ENCODE assay signal across 8 mouse cellular contexts in the genomic region with DNA sequence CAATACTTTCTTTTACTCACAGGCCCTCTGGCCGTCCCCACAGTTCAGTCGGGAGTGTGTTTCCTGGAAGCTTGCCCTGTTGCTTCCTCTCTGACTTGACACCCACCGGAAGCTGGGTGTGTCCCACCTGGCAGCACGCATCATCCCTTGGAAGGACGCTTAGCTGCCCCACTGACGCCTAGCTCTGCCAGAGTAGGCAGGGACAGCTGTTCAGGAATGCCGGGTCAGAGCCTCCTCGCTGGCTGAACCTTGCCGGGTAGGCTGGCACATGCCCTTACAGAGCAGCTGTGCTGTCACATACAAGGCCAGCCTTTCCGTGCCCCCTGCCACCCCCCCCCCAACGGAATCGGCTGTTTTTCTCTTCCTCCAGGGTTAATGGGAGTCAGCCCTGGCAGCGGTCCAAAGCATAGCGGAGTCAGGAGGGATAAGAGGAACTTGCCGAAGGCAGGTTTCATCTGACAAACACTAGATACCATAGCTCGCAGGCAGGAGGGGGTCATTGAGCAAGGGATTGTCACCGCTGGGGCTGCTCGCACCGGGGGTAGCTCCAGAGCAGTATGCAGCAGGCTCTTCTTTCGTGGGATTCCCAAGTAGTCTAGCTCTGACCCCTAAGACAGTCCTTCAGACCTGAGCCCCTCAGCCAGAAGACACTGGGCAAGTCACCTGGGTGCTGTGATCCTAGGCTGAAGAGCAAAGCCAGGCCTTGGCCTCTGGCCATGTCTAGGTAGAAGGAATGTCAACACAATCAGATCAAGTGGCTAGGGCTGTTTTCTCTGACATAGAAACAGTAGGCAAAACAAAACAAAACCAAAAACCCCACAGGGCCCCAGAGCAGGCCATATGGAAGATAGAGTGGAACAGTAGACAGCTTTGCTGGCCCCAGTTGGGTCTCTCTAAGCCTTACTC. TPM values are rescaled to one million over a fixed set of nuclear protein-coding genes. Genes with fewer than 3 reads are reported as not detected.
DNase-seq lines count a peak whose midpoint lies in the region; ATAC-seq lines count a peak whose summit lies in the region.

No protein-coding gene starts in this region.

- WGBS in embryonic facial prominence, embryonic 13.5 days = 28% methylated on average over 20 of the region's 20 CpGs
- WGBS in heart, embryonic 13.5 days = 14% methylated on average over 20 of the region's 20 CpGs
- WGBS in kidney, embryonic 14.5 days = 33% methylated on average over 20 of the region's 20 CpGs

- H3K4me3 ChIP-seq in embryonic facial prominence, embryonic 13.5 days = no peak overlapping the region
- H3K4me3 ChIP-seq in heart, embryonic 13.5 days = peak overlapping the region; percentile 16
- H3K4me3 ChIP-seq in kidney, embryonic 14.5 days (ENCODE audit: low read length) = no peak overlapping the region

- no peaks in the 10 kb centered on the region for H3K36me3 ChIP-seq in embryonic facial prominence, embryonic 13.5 days
- no peaks in the 10 kb centered on the region for H3K36me3 ChIP-seq in heart, embryonic 13.5 days
- H3K36me3 ChIP-seq in kidney, embryonic 14.5 days (ENCODE audit: control insufficient read depth, insufficient read depth, low read length) = no peaks in the 10 kb centered on the region
- no peaks in the 10 kb centered on the region for H3K36me3 ChIP-seq in splenic B cell, adult 2 months (ENCODE audit: control insufficient read depth, insufficient read depth, low read length, poor library complexity, severe bottlenecking)

- peaks cover 50% of the 10 kb centered on the region for H3K4me1 ChIP-seq in embryonic facial prominence, embryonic 13.5 days
- H3K4me1 ChIP-seq in heart, embryonic 13.5 days = peaks cover 46% of the 10 kb centered on the region
- peaks cover 10% of the 10 kb centered on the region; the same call in 1 of the 2 replicates for H3K4me1 ChIP-seq in kidney, embryonic 14.5 days (ENCODE audit: control insufficient read depth, insufficient read depth, low read length)

- H3K27ac ChIP-seq in embryonic facial prominence, embryonic 13.5 days = peak overlapping the region; percentile 55
- peak overlapping the region; percentile 88 for H3K27ac ChIP-seq in heart, embryonic 13.5 days (replicated peaks)
- no peak overlapping the region for H3K27ac ChIP-seq in kidney, embryonic 14.5 days (ENCODE audit: low read depth, low read length)

- 0 out of 2 replicates have a peak overlapping the region, but pooled peaks have one; percentile 6 for H3K9ac ChIP-seq in embryonic facial prominence, embryonic 13.5 days
- peak overlapping the region; percentile 53 for H3K9ac ChIP-seq in heart, embryonic 13.5 days
- no peak overlapping the region for H3K9ac ChIP-seq in kidney, embryonic 14.5 days (ENCODE audit: low read depth, low read length)

- H3K4me2 ChIP-seq in embryonic facial prominence, embryonic 13.5 days = peak overlapping the region; percentile 14
- H3K4me2 ChIP-seq in heart, embryonic 13.5 days = peak overlapping the region; percentile 55
- H3K4me2 ChIP-seq in kidney, embryonic 14.5 days (replicated peaks; ENCODE audit: low read depth, low read length) = no peak overlapping the region; the same call in 1 of the 2 replicates

- DNase-seq in thymus, postnatal 25 days = peak; percentile 8
- DNase-seq in thymus, adult 18-20 months = no peak
- DNase-seq in splenic B cell, adult 2 months (ENCODE audit: low read depth, low spot score) = peak; percentile 15
- DNase-seq in layer of hippocampus, adult 11-12 months (ENCODE audit: low spot score) = no peak

- no peaks in the 10 kb centered on the region for H3K27me3 ChIP-seq in embryonic facial prominence, embryonic 13.5 days
- no peaks in the 10 kb centered on the region for H3K27me3 ChIP-seq in heart, embryonic 13.5 days (replicated peaks)
- no peaks in the 10 kb centered on the region for H3K27me3 ChIP-seq in kidney, embryonic 14.5 days (ENCODE audit: control insufficient read depth, insufficient read depth, low read length)
- no peaks in the 10 kb centered on the region for H3K27me3 ChIP-seq in splenic B cell, adult 2 months (ENCODE audit: control insufficient read depth, insufficient read depth, low read length, poor library complexity, severe bottlenecking)

- ATAC-seq in embryonic facial prominence, embryonic 13.5 days (ENCODE audit: insufficient number of reproducible peaks, insufficient read depth, low FRiP score, low TSS enrichment, low read depth) = no peak
- peak; percentile 59 for ATAC-seq in heart, embryonic 13.5 days (ENCODE audit: extremely low read depth, insufficient number of reproducible peaks, low FRiP score, low TSS enrichment)
- ATAC-seq in kidney, embryonic 14.5 days (ENCODE audit: low FRiP score, low TSS enrichment) = peak; percentile 76
- ATAC-seq in megakaryocyte, adult 5-6 weeks (ENCODE audit: poor library complexity, severe bottlenecking) = peak; percentile 86

- no peaks in the 10 kb centered on the region for H3K9me3 ChIP-seq in embryonic facial prominence, embryonic 13.5 days
- no peaks in the 10 kb centered on the region for H3K9me3 ChIP-seq in heart, embryonic 13.5 days
- no peaks in the 10 kb centered on the region for H3K9me3 ChIP-seq in kidney, embryonic 14.5 days (ENCODE audit: control insufficient read depth, low read length)

RNA-seq across cellular contexts. Expression of a gene that starts 58.9 kb away (rescaled TPM):
- polyA plus RNA-seq in embryonic facial prominence, embryonic 13.5 days (2015; fragmentation: Nextera tagmentation; extraction: Ambion mirVana) = 0.12 TPM in 1 of 2 replicates, not detected in the other
- polyA plus RNA-seq in heart, embryonic 13.5 days (2015; fragmentation: Nextera tagmentation; extraction: Ambion mirVana) = 0.05 and 0.08 TPM in 2 replicates
- polyA plus RNA-seq in kidney, embryonic 14.5 days (2014; fragmentation: Nextera tagmentation; extraction: Ambion mirVana) = 0.27 TPM in 1 of 2 replicates, not detected in the other
- total RNA-seq in megakaryocyte, adult 5-6 weeks (2015) = not detected in 2 replicates
- not detected in 2 replicates for total RNA-seq in megakaryocyte, adult 5-6 weeks (2017)

Comparison
In these comparisons a context has a peak if more than half of its experiments do, and no peak if none do; other contexts are left out.
1. DNase-seq: peak in thymus, postnatal 25 days (single experiment) and splenic B cell, adult 2 months (single experiment); none in thymus, adult 18-20 months (0 of 2) and layer of hippocampus, adult 11-12 months (single experiment).